Mouse (Mus musculus) kidney, adult 2 months (tissue): Measurements from ENCODE around the gene Lrrc4. TPM values are rescaled to one million over a fixed set of nuclear protein-coding genes. Genes with fewer than 3 reads are reported as not detected.

Source experiments
- DNase-seq: peaks from one replicate; pipeline ENCODE4 v3.0.0; 2021
- H3K27ac ChIP-seq: fragments of 200-500 bp; 2 replicates; pipeline ENCODE4 v1.5.1; 2012; ENCODE audit warnings: low read depth, low read length, control low read depth, inconsistent platforms; ENCODE audit not compliant: insufficient read depth
- H3K27me3 ChIP-seq: fragments of 200-500 bp; replicated peaks from 2 replicates; pipeline ENCODE4 v1.6.1; 2012; ENCODE audit warnings: mild to moderate bottlenecking, moderate library complexity, low read length, inconsistent platforms; ENCODE audit not compliant: control insufficient read depth, insufficient read depth
- H3K36me3 ChIP-seq: fragments of 200-500 bp; 2 replicates; pipeline ENCODE4 v1.6.1; 2012; ENCODE audit warnings: mild to moderate bottlenecking, moderate library complexity, low read length, inconsistent platforms; ENCODE audit not compliant: control insufficient read depth, insufficient read depth
- H3K4me1 ChIP-seq: fragments of 200-500 bp; 2 replicates; pipeline ENCODE4 v1.6.1; 2011; ENCODE audit warnings: low read length; ENCODE audit not compliant: control insufficient read depth, insufficient read depth
- H3K4me3 ChIP-seq: fragments of 200-500 bp; 2 replicates; pipeline ENCODE4 v1.5.1; 2011; ENCODE audit warnings: mild to moderate bottlenecking, low read depth, low read length, control low read depth; ENCODE audit not compliant: insufficient read depth
- CTCF ChIP-seq: fragments of 200-500 bp; conservative IDR thresholded peaks from 2 replicates; pipeline ENCODE4 v1.5.1; 2011; ENCODE audit warnings: low read depth, mild to moderate bottlenecking, control low read depth, low read length, moderate library complexity, mixed read lengths; ENCODE audit not compliant: insufficient read depth, insufficient read length
- POLR2A ChIP-seq: fragments of 200-500 bp; IDR thresholded peaks from one replicate; pipeline ENCODE4 v1.6.1; 2011; ENCODE audit warnings: low read depth, low read length, control low read depth
- WGBS: fragments of 180-500 bp; shearing (Covaris S2); methylation state at CpG from one replicate; pipeline ENCODE4 v1.1.7; 2018; 5-methylcytosine and 5-hydroxymethylcytosine counted together
- polyA plus RNA-seq: library from polyadenylated mRNA; depleted of rRNA; stranded (reverse); fragments of >200 nt; gene quantifications from 2 replicates; pipeline ENCODE4 v1.2.3, GENCODE M21; 2012

Lrrc4 gene
- polyA plus RNA-seq, 1 experiment = 0.56 TPM

- no peaks in the 10 kb centered on the region for H3K27me3 ChIP-seq
- H3K4me1 ChIP-seq = no peaks in the 10 kb centered on the region
- no peak overlapping the region for H3K4me3 ChIP-seq
- H3K27ac ChIP-seq = no peak overlapping the region
- H3K36me3 ChIP-seq = peaks cover 1% of the 10 kb centered on the region; the same call in 1 of the 2 replicates
- 92% methylated on average over 2 of the region's 2 CpGs for WGBS
- TF ChIP-seq POLR2A = no peak
- DNase-seq = no peak
These were observed 200.6 kb downstream of the Lrrc4 start for GRCm38 (mm10) chr6:28630926-28631325.

GRCm38 (mm10) chr6:28629866-28630265 is 201.7 kb downstream of the Lrrc4 start:
- no peak for TF ChIP-seq POLR2A
- TF ChIP-seq CTCF = no peak
- Histone ChIP-seq H3K4me1 (no peaks in the 10 kb centered on the region), H3K36me3 (peaks cover 1% of the 10 kb centered on the region; the same call in 1 of the 2 replicates), H3K4me3 (no peak overlapping the region), H3K27me3 (no peaks in the 10 kb centered on the region), H3K27ac (no peak overlapping the region)
- DNase-seq = no peak
- WGBS = 86% methylated on average over 2 of the region's 2 CpGs

DNA sequence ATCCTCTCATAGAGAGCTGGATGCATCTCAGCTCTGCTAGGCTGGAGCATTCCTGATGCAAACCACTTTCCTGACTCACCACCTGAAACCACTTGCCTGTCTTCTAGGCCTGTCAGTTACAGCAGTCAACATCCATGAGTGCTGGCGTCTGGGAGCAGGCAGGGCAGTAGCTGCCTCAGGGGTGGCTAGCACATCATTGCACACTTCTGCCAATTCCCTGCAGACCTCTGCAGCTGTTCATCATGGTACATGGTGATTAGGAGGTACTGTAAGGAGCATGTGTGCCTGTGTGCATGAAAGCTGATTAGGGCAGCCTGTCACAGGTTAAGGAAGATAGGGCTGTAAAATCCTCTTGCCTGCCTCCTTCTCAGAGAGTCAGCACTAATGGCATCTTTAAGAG is 203.1 kb downstream of the Lrrc4 start:
- no peak overlapping the region for H3K4me3 ChIP-seq
- 81% methylated on average over 1 of the region's 1 CpGs for WGBS
- H3K27ac ChIP-seq = no peak overlapping the region
- no peak for DNase-seq
- peaks cover 1% of the 10 kb centered on the region; the same call in 1 of the 2 replicates for H3K36me3 ChIP-seq
- no peaks in the 10 kb centered on the region for H3K4me1 ChIP-seq
- H3K27me3 ChIP-seq = no peaks in the 10 kb centered on the region
- no peak for TF ChIP-seq POLR2A
- TF ChIP-seq CTCF = no peak

- WGBS = 94% methylated on average over 3 of the region's 3 CpGs
- Histone ChIP-seq H3K27ac (no peak overlapping the region), H3K27me3 (no peaks in the 10 kb centered on the region)
These were observed 208.6 kb downstream of the Lrrc4 start for GRCm38 (mm10) chr6:28622963-28623362.

DNA sequence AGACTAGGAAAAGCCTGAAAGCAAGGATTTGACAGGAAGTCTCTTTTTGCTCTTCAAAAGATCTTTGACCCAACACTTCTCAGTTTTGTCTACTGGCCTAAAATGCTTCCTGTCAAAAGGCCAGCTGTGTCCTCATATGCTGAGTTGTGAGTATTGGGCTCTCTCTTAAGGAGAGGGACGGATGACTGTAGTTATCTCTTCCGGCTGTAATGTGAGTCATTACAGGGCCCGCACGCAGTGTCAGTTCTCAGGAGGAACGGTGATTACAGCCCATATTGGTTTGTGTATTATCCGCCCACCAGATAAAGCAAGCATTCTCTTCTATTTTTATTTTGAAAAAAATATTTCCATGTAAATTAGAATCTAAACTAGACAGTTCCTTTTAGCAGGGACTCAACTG is 209.0 kb downstream of the Lrrc4 start:
- no peak overlapping the region for H3K27ac ChIP-seq
- DNase-seq = peak; percentile 48

More at GRCm38 (mm10) chr6:28622963-28623362, 208.6 kb downstream of the Lrrc4 start:
- DNase-seq = no peak
- Histone ChIP-seq H3K4me3 (no peak overlapping the region), H3K4me1 (peaks cover 5% of the 10 kb centered on the region; the same call in 1 of the 2 replicates), H3K36me3 (peaks cover 1% of the 10 kb centered on the region; the same call in 1 of the 2 replicates)
- TF ChIP-seq POLR2A = no peak
- TF ChIP-seq CTCF = no peak

GRCm38 (mm10) chr6:28621961-28622360 is 209.6 kb downstream of the Lrrc4 start:
- 75% methylated on average over 5 of the region's 5 CpGs for WGBS

More for the DNA sequence above, 209.0 kb downstream of the Lrrc4 start:
- H3K4me3 ChIP-seq = no peak overlapping the region
- no peak for TF ChIP-seq POLR2A
- no peak for TF ChIP-seq CTCF
- 51% methylated on average over 6 of the region's 6 CpGs for WGBS
- H3K4me1 ChIP-seq = peaks cover 5% of the 10 kb centered on the region; the same call in 1 of the 2 replicates
- no peaks in the 10 kb centered on the region for H3K27me3 ChIP-seq
- peaks cover 1% of the 10 kb centered on the region; the same call in 1 of the 2 replicates for H3K36me3 ChIP-seq

DNA sequence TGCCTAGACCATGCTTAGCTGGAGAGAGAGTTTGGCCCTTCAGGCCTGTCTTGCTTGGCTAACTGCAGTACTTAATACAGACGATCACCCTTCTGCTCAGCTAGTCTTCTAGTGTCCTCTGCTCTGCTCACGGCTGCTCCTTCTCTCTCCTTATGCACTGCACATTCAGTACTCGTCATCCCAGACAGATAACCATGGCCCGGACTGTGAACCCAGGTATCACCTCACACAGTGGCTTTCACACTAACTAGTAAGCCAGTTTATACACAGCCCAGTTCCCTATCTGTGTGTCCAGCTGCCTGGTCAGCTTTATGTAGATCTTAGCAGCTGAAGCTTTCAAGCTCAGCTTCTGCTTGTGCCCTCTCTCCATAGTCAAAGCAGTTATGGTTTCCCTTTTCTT is 210.1 kb downstream of the Lrrc4 start:
- TF ChIP-seq CTCF (no peak), POLR2A (no peak)
- peaks cover 5% of the 10 kb centered on the region; the same call in 1 of the 2 replicates for H3K4me1 ChIP-seq
- no peaks in the 10 kb centered on the region for H3K27me3 ChIP-seq
- DNase-seq = no peak
- H3K27ac ChIP-seq = no peak overlapping the region
- WGBS = 76% methylated on average over 4 of the region's 4 CpGs
- no peaks in the 10 kb centered on the region for H3K36me3 ChIP-seq
- no peak overlapping the region for H3K4me3 ChIP-seq

More at GRCm38 (mm10) chr6:28621961-28622360, 209.6 kb downstream of the Lrrc4 start:
- no peaks in the 10 kb centered on the region for H3K36me3 ChIP-seq
- no peaks in the 10 kb centered on the region for H3K27me3 ChIP-seq
- no peak overlapping the region for H3K4me3 ChIP-seq
- no peak for TF ChIP-seq CTCF
- no peak for TF ChIP-seq POLR2A
- peaks cover 5% of the 10 kb centered on the region; the same call in 1 of the 2 replicates for H3K4me1 ChIP-seq
- no peak overlapping the region for H3K27ac ChIP-seq
- DNase-seq = no peak

- Histone ChIP-seq H3K27me3 (no peaks in the 10 kb centered on the region), H3K4me1 (peaks cover 5% of the 10 kb centered on the region; the same call in 1 of the 2 replicates), H3K4me3 (no peak overlapping the region), H3K36me3 (no peaks in the 10 kb centered on the region), H3K27ac (no peak overlapping the region)
- peak; percentile 62 for DNase-seq
- TF ChIP-seq CTCF (no peak), POLR2A (no peak)
- 15% methylated on average over 7 of the region's 7 CpGs for WGBS
These were observed 212.8 kb downstream of the Lrrc4 start for GRCm38 (mm10) chr6:28618751-28619153.
